Mouse (Mus musculus) splenic B cell, adult 2 months (primary cell): ENCODE results near the gene Il19.

Experiments used
- DNase-seq: peaks from one replicate; pipeline ENCODE4 v3.0.0-alpha.2; 2011; ENCODE audit warnings: low read depth, low spot score
- H3K27me3 ChIP-seq: 2 replicates; pipeline ENCODE4 v1.6.1; 2012; ENCODE audit warnings: mild to moderate bottlenecking, low read length, moderate library complexity, mixed read lengths; ENCODE audit not compliant: control insufficient read depth, poor library complexity, insufficient read depth, severe bottlenecking
- H3K36me3 ChIP-seq: 2 replicates; pipeline ENCODE4 v1.6.1; 2012; ENCODE audit warnings: mild to moderate bottlenecking, low read length, moderate library complexity, mixed read lengths; ENCODE audit not compliant: control insufficient read depth, poor library complexity, insufficient read depth, severe bottlenecking

Gene Il19

DNA sequence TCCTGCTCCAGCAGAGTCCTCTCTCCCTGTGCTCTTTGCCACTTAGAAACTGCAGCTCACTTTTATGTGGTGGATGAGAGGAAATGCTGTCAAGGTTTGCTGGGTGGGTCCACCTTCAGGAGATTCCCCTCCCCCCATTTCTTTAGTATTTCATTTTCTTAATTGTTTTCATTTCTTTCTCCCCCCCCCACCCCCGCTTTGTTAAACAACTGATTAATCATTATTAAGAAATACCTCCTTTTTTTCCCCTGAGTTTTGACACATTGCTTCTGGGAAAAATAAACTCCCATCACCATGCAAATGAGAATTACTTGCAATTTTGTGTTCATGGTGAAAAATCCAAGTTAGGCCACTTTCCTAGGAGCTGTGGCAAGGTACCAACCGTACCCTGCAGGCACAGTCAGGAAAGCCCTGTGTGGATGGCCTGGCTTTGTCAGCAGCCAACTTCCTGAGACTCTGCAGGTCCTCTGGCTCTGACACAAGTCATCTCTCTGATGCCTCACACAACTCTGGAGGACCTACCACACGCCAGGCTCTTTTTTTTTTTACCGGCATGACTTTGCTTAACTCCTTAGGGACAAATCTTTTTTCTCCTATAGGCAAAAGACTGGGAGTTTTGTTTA lies at the start of gene Il19:
Gene Il19 (minus strand): TSS at position 51 of the 623 bp plus-strand sequence.
- DNase-seq, result no peak
- Histone ChIP-seq H3K36me3 (no peaks in the 10 kb centered on the region), H3K27me3 (no peaks in the 10 kb centered on the region; the same call in 1 of the 2 replicates)

DNA sequence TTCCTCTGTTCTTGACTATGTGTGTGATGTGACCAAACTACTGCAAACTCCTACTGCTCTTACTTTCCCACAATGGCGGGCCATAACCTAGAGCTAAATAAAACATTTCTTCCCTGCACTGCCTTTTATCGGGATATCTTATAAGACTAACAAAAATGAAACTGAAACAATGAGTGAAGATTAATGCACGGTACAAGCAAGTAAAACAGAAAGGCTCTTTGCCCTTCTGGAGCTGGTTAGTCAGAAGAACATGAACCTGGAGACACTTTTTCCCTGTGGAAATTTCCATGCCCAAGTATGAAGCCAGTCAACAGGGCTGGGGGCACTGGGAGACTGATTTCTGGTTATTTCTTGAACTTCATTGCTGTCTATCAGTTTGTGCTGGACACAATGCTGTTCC lies 49.4 kb upstream of the Il19 start:
- H3K27me3 ChIP-seq, result no peaks in the 10 kb centered on the region
- no peaks in the 10 kb centered on the region for H3K36me3 ChIP-seq
- DNase-seq, result no peak

DNA sequence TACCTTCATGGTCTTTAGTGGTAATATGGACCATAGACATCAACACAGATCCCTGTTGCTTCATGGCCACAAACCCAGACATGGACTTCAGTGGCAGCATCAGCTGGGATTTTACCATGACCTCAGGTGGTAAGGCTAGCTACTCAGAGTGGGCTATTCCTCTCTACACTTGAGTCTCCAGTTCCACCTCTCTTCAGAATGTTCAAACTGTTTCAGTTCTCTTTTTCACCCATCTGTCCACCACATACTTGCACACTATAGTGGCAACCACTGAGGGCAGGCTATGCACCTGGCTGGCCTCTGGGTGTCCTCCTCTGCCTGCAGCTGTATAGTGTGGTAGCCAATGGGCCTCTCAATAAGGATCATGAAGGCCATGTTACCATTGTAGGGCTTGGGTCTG lies 47.5 kb upstream of the Il19 start:
- H3K36me3 ChIP-seq, result no peaks in the 10 kb centered on the region
- H3K27me3 ChIP-seq, result no peaks in the 10 kb centered on the region
- DNase-seq, result peak; percentile 64

DNA sequence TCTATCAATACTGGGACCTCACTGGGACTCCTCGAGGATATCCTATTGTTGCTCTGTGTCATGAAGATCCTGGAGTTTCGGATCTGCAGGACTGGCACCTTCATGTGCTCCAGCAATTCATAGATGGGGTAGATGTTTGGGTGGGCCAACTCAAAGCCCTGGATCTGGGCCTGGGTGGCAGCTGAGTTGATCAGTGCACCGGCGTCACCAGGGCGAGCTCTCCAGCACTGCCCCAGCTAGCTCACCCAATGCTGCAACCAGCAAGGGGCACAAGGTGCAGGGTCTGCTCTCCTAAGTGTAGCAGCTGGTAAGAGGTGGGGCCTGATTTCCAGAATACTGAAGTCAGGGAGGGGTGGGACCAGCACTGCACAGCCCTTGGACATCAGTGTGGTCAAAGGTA lies 47.1 kb upstream of the Il19 start:
- H3K36me3 ChIP-seq, result no peaks in the 10 kb centered on the region
- DNase-seq, result no peak
- H3K27me3 ChIP-seq, result no peaks in the 10 kb centered on the region

DNA sequence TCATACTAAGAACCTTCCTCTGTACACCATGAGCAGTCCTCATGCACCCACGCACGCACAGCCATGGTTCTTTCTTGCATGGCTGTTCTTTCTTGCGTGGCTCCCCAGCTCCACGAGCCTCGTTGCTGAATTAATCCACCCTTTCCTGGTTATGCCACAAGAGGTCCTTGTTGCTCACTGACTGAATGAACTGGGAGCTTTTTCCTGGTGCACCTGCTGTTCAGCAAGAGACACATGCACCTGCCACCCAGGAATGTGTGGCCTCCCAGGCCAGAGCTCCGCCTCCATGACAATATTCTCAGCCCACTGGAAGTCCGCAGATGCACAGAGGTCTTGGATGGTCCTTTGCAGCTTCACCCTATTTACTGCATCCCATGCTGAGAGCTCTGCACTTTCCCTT lies 44.5 kb upstream of the Il19 start:
- no peak for DNase-seq
- no peaks in the 10 kb centered on the region for H3K36me3 ChIP-seq

DNA sequence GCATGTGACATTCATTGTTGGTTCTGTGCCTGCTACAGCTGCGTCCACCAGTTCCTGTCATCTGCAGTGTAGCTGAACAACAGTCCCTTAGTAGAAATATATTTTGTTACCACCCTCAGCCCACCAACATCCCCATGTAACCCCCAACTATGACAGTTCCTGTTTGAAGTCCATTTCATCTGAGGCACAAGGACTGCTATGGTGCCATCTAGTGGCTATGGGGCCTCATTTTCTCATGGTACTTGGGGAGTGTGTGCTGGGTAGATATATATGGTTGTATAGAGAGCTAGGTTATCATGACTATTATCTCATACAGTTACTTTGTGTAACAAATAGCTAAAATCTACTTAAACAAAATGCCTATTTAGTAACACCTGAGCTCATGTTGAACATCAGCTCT lies 39.5 kb upstream of the Il19 start:
- Histone ChIP-seq H3K36me3 (no peaks in the 10 kb centered on the region), H3K27me3 (no peaks in the 10 kb centered on the region)
- peak; percentile 88 for DNase-seq

More for the DNA sequence above, 44.5 kb upstream of the Il19 start:
- no peaks in the 10 kb centered on the region for H3K27me3 ChIP-seq

DNA sequence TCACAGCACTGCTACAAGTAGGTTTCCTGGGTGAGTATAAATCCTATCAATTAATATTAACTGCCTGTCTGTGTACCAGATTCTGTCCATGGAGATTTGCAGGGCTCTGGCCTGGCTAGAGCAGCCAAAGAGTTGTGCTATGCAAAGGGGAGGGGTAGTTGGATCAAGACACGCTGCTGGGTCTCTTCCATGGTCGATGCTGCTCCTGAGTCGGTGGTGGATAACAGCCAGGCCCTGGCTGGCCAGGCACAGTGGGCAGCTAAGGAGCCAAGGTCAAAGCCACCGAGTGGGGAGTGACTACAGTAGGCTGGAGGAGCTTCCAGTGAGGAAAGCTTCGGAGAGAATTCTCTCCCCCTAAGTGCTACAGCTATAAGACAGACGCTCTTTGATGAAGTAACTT lies 24.0 kb upstream of the Il19 start:
- DNase-seq, result no peak
- Histone ChIP-seq H3K27me3 (no peaks in the 10 kb centered on the region), H3K36me3 (no peaks in the 10 kb centered on the region)

DNA sequence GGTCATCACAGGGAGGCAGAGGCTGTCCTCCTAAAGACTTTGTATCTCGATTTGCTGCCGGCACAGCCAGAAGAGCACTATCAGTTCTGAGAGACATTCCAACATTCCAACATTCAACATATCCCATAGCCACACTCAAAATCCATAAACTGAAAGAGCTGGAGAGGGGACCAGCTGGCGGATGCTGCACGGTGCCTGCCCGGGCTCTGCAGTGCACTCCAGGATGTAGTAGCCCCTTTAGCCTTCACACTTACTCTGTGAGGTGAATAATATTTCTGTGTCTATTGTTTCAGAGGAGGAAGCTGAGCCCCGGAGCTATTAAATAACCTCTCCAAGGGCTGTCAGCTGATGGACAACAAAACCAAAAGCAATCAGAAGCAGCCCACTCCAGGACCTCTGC lies 7.0 kb upstream of the Il19 start:
- Histone ChIP-seq H3K27me3 (no peaks in the 10 kb centered on the region), H3K36me3 (no peaks in the 10 kb centered on the region)
- no peak for DNase-seq

DNA sequence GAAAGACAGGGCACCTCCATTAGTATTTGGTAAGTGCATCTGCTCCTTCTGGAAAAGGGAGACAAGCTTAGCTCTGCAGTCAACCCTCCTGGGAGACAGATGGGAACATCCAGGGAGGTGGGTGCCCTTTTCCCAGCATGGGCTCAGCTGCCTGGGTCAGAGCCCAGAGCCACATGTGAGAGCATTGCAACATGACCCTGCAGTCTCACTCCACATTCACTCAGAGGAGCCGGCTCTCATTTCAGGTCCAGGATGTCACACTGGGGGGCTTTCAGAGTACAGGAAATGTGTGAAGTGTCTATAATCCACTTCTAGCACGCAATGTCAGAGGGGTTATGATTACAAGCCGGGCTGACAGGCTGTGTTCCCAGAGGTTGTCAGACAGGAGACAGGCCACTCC lies 1.9 kb upstream of the Il19 start:
- Histone ChIP-seq H3K27me3 (no peaks in the 10 kb centered on the region; the same call in 1 of the 2 replicates), H3K36me3 (no peaks in the 10 kb centered on the region)
- DNase-seq, result no peak

DNA sequence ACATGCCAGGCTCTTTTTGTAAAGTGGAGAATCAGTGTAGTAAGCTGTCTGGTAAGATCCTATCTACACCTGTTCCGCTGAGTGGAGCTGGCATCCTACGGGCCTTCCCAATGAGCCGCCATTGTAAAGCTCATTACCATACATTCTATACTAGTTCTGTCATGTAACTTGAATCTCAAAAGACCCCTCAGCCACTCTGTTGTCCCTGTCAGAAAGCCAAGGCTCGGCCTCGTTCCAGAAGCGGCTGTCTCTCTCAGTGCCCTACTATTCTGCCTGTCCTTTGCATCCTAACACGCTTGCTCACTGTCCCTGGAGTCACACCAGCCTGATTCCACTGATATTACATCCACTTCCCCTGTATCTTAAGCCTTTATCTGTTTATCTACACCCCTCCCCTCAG lies 1.7 kb downstream of the Il19 start:
- Histone ChIP-seq H3K36me3 (no peaks in the 10 kb centered on the region), H3K27me3 (no peaks in the 10 kb centered on the region; the same call in 1 of the 2 replicates)
- no peak for DNase-seq

DNA sequence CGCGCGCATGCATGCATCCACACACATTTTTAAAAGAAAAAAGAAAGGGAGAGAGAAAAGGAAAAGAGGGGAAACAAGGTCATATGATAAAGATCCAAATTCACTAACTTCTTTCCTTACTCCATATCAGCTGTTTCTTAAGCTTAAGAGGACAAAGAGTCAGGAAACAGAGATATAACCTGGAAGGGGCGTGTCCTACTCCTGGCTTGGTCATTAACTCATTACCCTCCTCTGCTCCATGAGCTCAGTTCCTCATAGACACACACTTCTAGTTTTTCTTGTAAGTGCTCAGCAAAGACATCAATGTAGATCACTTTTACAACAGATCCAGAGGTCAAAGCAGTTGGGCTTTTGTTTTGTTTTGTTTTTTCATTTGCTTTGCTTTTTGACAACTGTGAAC lies 2.7 kb downstream of the Il19 start:
- H3K36me3 ChIP-seq, result no peaks in the 10 kb centered on the region

DNA sequence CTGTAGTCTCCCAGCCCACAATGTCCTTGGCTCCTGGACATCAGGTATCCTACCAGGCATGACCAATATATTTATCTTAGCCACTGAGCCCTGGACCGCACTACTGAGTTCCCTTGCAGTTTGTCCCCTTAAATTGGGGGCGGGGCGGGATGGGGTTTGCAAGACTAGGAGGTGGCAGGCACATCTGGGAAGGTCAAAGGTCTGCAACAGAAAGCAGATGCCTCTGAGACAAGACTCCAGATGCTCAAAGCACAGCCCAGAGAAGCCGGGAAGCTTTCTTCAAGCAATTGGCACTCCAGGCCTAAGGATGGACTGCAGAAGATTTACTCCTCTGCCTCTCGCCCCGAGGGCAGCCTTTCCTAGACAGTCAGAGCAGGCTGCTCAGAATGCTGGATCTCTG lies 3.6 kb downstream of the Il19 start:
- H3K27me3 ChIP-seq, result no peaks in the 10 kb centered on the region; the same call in 1 of the 2 replicates
- DNase-seq, result no peak
- no peaks in the 10 kb centered on the region for H3K36me3 ChIP-seq

More for the DNA sequence above, 2.7 kb downstream of the Il19 start:
- DNase-seq, result no peak
- no peaks in the 10 kb centered on the region; the same call in 1 of the 2 replicates for H3K27me3 ChIP-seq

DNA sequence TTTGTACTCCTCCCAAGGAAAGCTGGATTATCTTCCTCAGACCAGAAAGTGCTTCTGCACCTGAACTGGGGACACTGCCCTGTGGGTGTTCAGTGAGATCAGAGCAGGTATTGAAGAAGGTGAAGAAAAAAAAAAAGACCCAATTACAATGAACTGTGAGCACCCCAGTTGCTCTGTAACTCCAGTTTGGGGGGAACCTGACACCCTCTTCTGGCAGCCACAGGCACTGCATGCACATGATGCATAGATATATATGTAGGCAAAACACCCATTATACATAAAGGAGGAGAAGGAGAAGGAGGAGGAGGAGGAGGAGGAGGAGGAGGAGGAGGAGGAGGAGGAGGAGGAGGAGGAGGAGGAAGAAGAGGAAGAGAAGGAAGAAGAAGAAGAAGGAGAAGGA lies 13.4 kb downstream of the Il19 start:
- Histone ChIP-seq H3K36me3 (no peaks in the 10 kb centered on the region), H3K27me3 (no peaks in the 10 kb centered on the region)
- DNase-seq, result peak; percentile 73

DNA sequence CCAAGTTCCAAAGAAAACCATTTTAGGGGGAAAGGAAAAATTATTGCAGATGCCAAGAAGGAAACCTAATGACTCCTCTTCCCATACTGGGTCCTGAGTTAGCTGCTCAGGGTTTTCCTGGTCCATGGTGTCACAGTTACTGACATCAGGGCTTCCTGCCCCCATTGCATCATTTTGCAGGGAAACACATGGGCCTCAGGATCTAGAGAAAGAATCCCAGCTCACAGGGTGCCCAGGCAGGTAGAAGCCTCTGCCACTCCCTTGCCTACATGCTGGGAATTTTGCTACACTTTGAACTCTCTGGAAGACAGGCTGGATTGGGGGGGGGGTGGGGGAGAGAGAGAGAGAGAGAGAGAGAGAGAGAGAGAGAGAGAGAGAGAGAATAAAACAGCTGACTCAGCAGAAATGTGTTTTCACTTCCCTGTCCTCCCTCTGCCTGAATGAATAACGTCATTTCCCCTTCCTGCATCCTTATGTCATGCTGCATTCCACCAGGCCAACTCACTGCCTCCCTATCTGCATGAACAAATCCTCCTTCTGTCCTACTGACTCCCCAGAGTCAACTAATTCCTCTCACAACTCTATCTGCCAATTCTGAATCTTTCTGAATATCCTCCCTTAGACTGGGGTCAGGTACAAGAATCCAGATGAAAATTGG lies 21.5 kb downstream of the Il19 start:
- H3K36me3 ChIP-seq, result no peaks in the 10 kb centered on the region
- no peaks in the 10 kb centered on the region for H3K27me3 ChIP-seq
- peak; percentile 57 for DNase-seq

DNA sequence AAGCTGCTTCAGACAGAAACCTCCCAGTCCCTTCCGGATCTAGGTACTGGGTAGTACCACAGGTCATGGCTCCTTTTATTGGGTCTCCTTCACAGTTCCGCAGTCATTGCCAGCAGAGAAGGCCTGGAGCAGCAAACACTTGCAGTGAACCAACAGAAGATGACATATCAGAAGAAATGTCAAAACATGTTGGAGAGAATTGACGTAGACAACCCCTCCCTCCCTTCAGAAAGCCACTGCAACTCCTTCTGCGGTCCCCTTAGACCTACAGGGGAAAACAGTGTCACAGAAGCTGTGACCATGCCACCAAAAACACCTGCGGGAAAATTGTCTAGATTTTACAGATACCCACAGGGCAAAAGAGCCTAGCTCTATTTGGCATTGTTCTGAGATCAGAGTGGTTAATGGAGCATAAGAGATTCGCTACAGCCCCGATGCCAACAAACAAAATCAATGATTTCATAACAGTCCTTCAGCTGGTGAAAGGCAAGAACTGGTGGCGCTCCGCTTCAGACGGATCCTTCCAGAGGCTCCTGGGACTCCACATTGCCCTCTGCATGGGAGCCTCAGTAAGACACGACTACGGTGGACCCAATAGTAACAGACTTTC lies 28.4 kb downstream of the Il19 start, which contains the start of gene Il20:
Gene Il20 (minus strand): TSS at position 51 of the 610 bp plus-strand sequence.
- no peaks in the 10 kb centered on the region for H3K36me3 ChIP-seq
- no peak for DNase-seq
- H3K27me3 ChIP-seq, result no peaks in the 10 kb centered on the region
